In genomic region chr9:105681386-105681785, GRCm38 (mm10) we compare ENCODE assay signal across 23 mouse cellular contexts. TPM values are rescaled to one million over a fixed set of nuclear protein-coding genes. Genes with fewer than 3 reads are reported as not detected.
A peak's percentile ranks its signal among the peaks of the same experiment; 100 is the strongest.
DNase-seq lines count a peak whose midpoint lies in the region; ATAC-seq and TF ChIP-seq lines count a peak whose summit lies in the region.
"Had no signal": no experiment of that assay in that cellular context is flagged by ENCODE, and none has a peak within 500 bp of the region (broad histone marks: within the 10 kb centered on the region; RNA-seq: fewer than 3 reads in every experiment).

No protein-coding gene starts in this region.

- H3K9me3 ChIP-seq in forebrain, embryonic 13.5 days (replicated peaks) = no peaks in the 10 kb centered on the region
- no peaks in the 10 kb centered on the region for H3K9me3 ChIP-seq in forebrain, embryonic 11.5 days (ENCODE audit: control insufficient read depth, low read length)
- no peaks in the 10 kb centered on the region for H3K9me3 ChIP-seq in forebrain, embryonic 14.5 days (replicated peaks; ENCODE audit: control insufficient read depth, low read length)
- H3K9me3 ChIP-seq in hindbrain, embryonic 14.5 days (ENCODE audit: control insufficient read depth, low read length) = no peaks in the 10 kb centered on the region
- no peaks in the 10 kb centered on the region for H3K9me3 ChIP-seq in midbrain, postnatal 0 days (ENCODE audit: low read length)
- H3K9me3 ChIP-seq: heart, embryonic 15.5 days; limb, embryonic 15.5 days had no signal

- peaks cover 7% of the 10 kb centered on the region; the same call in 1 of the 2 replicates for H3K4me1 ChIP-seq in forebrain, embryonic 13.5 days
- H3K4me1 ChIP-seq in forebrain, embryonic 11.5 days (replicated peaks; ENCODE audit: control insufficient read depth, insufficient read depth, low read length) = no peaks in the 10 kb centered on the region
- no peaks in the 10 kb centered on the region for H3K4me1 ChIP-seq in forebrain, embryonic 14.5 days (ENCODE audit: control insufficient read depth, insufficient read depth, low read length)
- no peaks in the 10 kb centered on the region for H3K4me1 ChIP-seq in hindbrain, embryonic 14.5 days (replicated peaks; ENCODE audit: control insufficient read depth, insufficient read depth, low read length)
- no peaks in the 10 kb centered on the region for H3K4me1 ChIP-seq in midbrain, postnatal 0 days (ENCODE audit: insufficient read depth, low read length)
- H3K4me1 ChIP-seq: limb, embryonic 15.5 days had no signal

- H3K9ac ChIP-seq in forebrain, embryonic 13.5 days = no peak overlapping the region
- no peak overlapping the region for H3K9ac ChIP-seq in forebrain, embryonic 11.5 days (ENCODE audit: low read length)
- 0 out of 2 replicates have a peak overlapping the region, but pooled peaks have one; percentile 8 for H3K9ac ChIP-seq in forebrain, embryonic 14.5 days (ENCODE audit: low read length)
- H3K9ac ChIP-seq in hindbrain, embryonic 14.5 days = no peak overlapping the region
- no peak overlapping the region for H3K9ac ChIP-seq in midbrain, postnatal 0 days (replicated peaks; ENCODE audit: low read length, poor library complexity, severe bottlenecking)
- H3K9ac ChIP-seq: heart, embryonic 15.5 days; limb, embryonic 15.5 days; liver, embryonic 14.5 days; lung, embryonic 14.5 days had no signal

- H3K4me3 ChIP-seq in forebrain, embryonic 13.5 days = no peak overlapping the region
- H3K4me3 ChIP-seq in forebrain, embryonic 11.5 days (ENCODE audit: low read depth, low read length) = no peak overlapping the region
- H3K4me3 ChIP-seq in forebrain, embryonic 14.5 days (ENCODE audit: low read depth, low read length) = no peak overlapping the region
- no peak overlapping the region for H3K4me3 ChIP-seq in hindbrain, embryonic 14.5 days (replicated peaks; ENCODE audit: low read length)
- H3K4me3 ChIP-seq in midbrain, postnatal 0 days (ENCODE audit: low read depth, low read length) = no peak overlapping the region
- H3K4me3 ChIP-seq: heart, embryonic 15.5 days; limb, embryonic 15.5 days had no signal

- 55% methylated on average over 7 of the region's 7 CpGs for WGBS in forebrain, embryonic 13.5 days
- 78% methylated on average over 7 of the region's 7 CpGs for WGBS in forebrain, embryonic 11.5 days
- 59% methylated on average over 7 of the region's 7 CpGs for WGBS in forebrain, embryonic 14.5 days
- WGBS in hindbrain, embryonic 14.5 days = 33% methylated on average over 7 of the region's 7 CpGs
- WGBS in midbrain, postnatal 0 days = 48% methylated on average over 7 of the region's 7 CpGs

- peaks cover 59% of the 10 kb centered on the region for H3K36me3 ChIP-seq in forebrain, embryonic 13.5 days (ENCODE audit: poor library complexity, severe bottlenecking)
- no peaks in the 10 kb centered on the region; the same call in 1 of the 2 replicates for H3K36me3 ChIP-seq in forebrain, embryonic 11.5 days (ENCODE audit: control insufficient read depth, insufficient read depth, low read length)
- peaks cover 45% of the 10 kb centered on the region for H3K36me3 ChIP-seq in forebrain, embryonic 14.5 days (ENCODE audit: control insufficient read depth, insufficient read depth, low read length)
- H3K36me3 ChIP-seq in hindbrain, embryonic 14.5 days (replicated peaks; ENCODE audit: control insufficient read depth, insufficient read depth) = peaks cover 68% of the 10 kb centered on the region
- H3K36me3 ChIP-seq in midbrain, postnatal 0 days (ENCODE audit: insufficient read depth, low read length) = peaks cover 19% of the 10 kb centered on the region

- H3K27me3 ChIP-seq in forebrain, embryonic 13.5 days = no peaks in the 10 kb centered on the region
- H3K27me3 ChIP-seq in forebrain, embryonic 11.5 days (ENCODE audit: control insufficient read depth, insufficient read depth, low read length) = no peaks in the 10 kb centered on the region
- no peaks in the 10 kb centered on the region for H3K27me3 ChIP-seq in forebrain, embryonic 14.5 days (replicated peaks; ENCODE audit: control insufficient read depth, insufficient read depth, low read length)
- H3K27me3 ChIP-seq in hindbrain, embryonic 14.5 days (ENCODE audit: control insufficient read depth, insufficient read depth, low read length) = no peaks in the 10 kb centered on the region
- H3K27me3 ChIP-seq in midbrain, postnatal 0 days (ENCODE audit: insufficient read depth, low read length) = no peaks in the 10 kb centered on the region
- H3K27me3 ChIP-seq: heart, embryonic 15.5 days; limb, embryonic 15.5 days had no signal

- DNase-seq in forebrain, embryonic 11.5 days (ENCODE audit: low spot score) = no peak
- peak; percentile 68 for DNase-seq in forebrain, embryonic 14.5 days (ENCODE audit: low spot score)
- DNase-seq in hindbrain, embryonic 14.5 days (ENCODE audit: low spot score) = peak; percentile 52
- no peak for DNase-seq in midbrain, postnatal 0 days (ENCODE audit: low spot score)
- no peak for DNase-seq in adrenal gland, adult 8-10 months
- no peak for DNase-seq in cerebellum, adult 18-20 months
- DNase-seq: adrenal gland, postnatal 36 days; cerebellum, adult 11-12 months; cerebellum, postnatal 14 days; heart, postnatal 36 days; kidney, adult 2 months; layer of hippocampus, adult 9-11 months; left cerebral cortex, postnatal 4 days; lung, embryonic 14.5 days; lung, postnatal 4 days; right cerebral cortex, postnatal 14 days had no signal

- no peak for TF ChIP-seq CTCF in midbrain, postnatal 0 days (IDR thresholded peaks at IDR 0.05)

- peak overlapping the region; percentile 70 for H3K27ac ChIP-seq in forebrain, embryonic 13.5 days
- H3K27ac ChIP-seq in forebrain, embryonic 11.5 days (ENCODE audit: low read depth, low read length) = no peak overlapping the region
- peak overlapping the region; percentile 68 for H3K27ac ChIP-seq in forebrain, embryonic 14.5 days (ENCODE audit: low read depth, low read length)
- H3K27ac ChIP-seq in hindbrain, embryonic 14.5 days = peak overlapping the region; percentile 77
- peak overlapping the region; percentile 59; the same call in 1 of the 2 replicates for H3K27ac ChIP-seq in midbrain, postnatal 0 days (ENCODE audit: low read depth, low read length)
- H3K27ac ChIP-seq: heart, embryonic 15.5 days; kidney, postnatal 0 days; limb, embryonic 15.5 days; liver, embryonic 14.5 days had no signal

- no peak overlapping the region for H3K4me2 ChIP-seq in forebrain, embryonic 13.5 days
- no peak overlapping the region for H3K4me2 ChIP-seq in forebrain, embryonic 11.5 days (ENCODE audit: low read depth, low read length, severe bottlenecking)
- H3K4me2 ChIP-seq in forebrain, embryonic 14.5 days (ENCODE audit: low read length) = no peak overlapping the region
- no peak overlapping the region for H3K4me2 ChIP-seq in hindbrain, embryonic 14.5 days (replicated peaks)
- no peak overlapping the region for H3K4me2 ChIP-seq in midbrain, postnatal 0 days (ENCODE audit: low read depth, low read length, poor library complexity, severe bottlenecking)
- H3K4me2 ChIP-seq: heart, embryonic 15.5 days; limb, embryonic 15.5 days; lung, embryonic 14.5 days had no signal

- ATAC-seq in forebrain, embryonic 13.5 days = peak; percentile 94
- ATAC-seq in forebrain, embryonic 11.5 days (replicated peaks; ENCODE audit: low FRiP score) = no peak
- ATAC-seq in forebrain, embryonic 14.5 days = peak; percentile 88
- ATAC-seq in hindbrain, embryonic 14.5 days (ENCODE audit: low FRiP score) = peak; percentile 72; the same call in 1 of the 2 replicates
- ATAC-seq in midbrain, postnatal 0 days (ENCODE audit: low FRiP score) = peak; percentile 44; the same call in 1 of the 2 replicates
- no peak for ATAC-seq in cerebellum, adult (ENCODE audit: insufficient number of reproducible peaks, low FRiP score, low TSS enrichment)
- ATAC-seq: CD4-positive, CD25-positive, alpha-beta regulatory T cell, adult 4 months had no signal

RNA-seq across cellular contexts. Expression of gene Pik3r4, which starts 38.6 kb away (rescaled TPM):
- 18.0 and 19.1 TPM in 2 replicates for polyA plus RNA-seq in forebrain, embryonic 13.5 days (2015; fragmentation: Nextera tagmentation; extraction: Ambion mirVana)
- 25.4 and 27.1 TPM in 2 replicates for polyA plus RNA-seq in forebrain, embryonic 11.5 days (2014; fragmentation: Nextera tagmentation; extraction: Ambion mirVana)
- polyA plus RNA-seq in forebrain, embryonic 14.5 days (2014; fragmentation: Nextera tagmentation; extraction: Ambion mirVana) = 18.2 and 19.0 TPM in 2 replicates
- 19.7 and 20.5 TPM in 2 replicates for polyA plus RNA-seq in hindbrain, embryonic 14.5 days (2014; fragmentation: Nextera tagmentation; extraction: Ambion mirVana)
- 25.5 and 35.9 TPM in 2 replicates for total RNA-seq in midbrain, postnatal 0 days (2014; rRNA removed)
- polyA plus RNA-seq in midbrain, postnatal 0 days (2015; fragmentation: Nextera tagmentation; extraction: Ambion mirVana) = 12.3 and 12.8 TPM in 2 replicates
- total RNA-seq in adrenal gland, adult 8-10 months (2022) = 10 to 100 TPM; 39.9 to 48.7 (median 45.2) TPM

Comparison
In these comparisons a context has a peak if more than half of its experiments do, and no peak if none do; other contexts are left out.
1. ATAC-seq: peak in forebrain, embryonic 13.5 days (single experiment), forebrain, embryonic 14.5 days (single experiment), hindbrain, embryonic 14.5 days (single experiment) and midbrain, postnatal 0 days (single experiment); none in forebrain, embryonic 11.5 days (single experiment) and cerebellum, adult (single experiment).
2. DNase-seq: peak in forebrain, embryonic 14.5 days (single experiment) and hindbrain, embryonic 14.5 days (single experiment); none in forebrain, embryonic 11.5 days (single experiment), midbrain, postnatal 0 days (single experiment), adrenal gland, adult 8-10 months (single experiment) and cerebellum, adult 18-20 months (0 of 2).